Mouse (Mus musculus): ENCODE results near the gene Pcp2. TPM values are rescaled to one million over a fixed set of nuclear protein-coding genes. Genes with fewer than 3 reads are reported as not detected.

Gene Pcp2
- polyA plus RNA-seq, 1 experiment = not detected

DNA sequence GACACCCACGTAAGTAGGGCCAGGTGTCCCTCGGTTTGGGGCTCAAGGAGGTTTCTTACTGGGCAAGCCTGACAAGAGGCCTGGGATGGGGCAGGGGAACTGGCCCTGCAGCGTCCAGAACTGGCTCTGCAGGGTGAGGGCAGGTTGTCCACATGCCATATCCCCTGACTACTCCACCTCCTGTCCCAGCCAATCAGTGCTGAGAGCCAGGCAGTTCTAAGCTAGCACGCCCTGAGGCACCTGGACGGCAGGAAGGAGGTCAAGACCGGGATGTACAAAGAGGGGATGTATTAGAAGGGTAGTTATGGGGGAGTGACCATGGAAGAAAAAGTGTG, 15.6 kb downstream of the Pcp2 start:
- Histone ChIP-seq H3K36me3 (ENCODE audit: control insufficient read depth, insufficient read depth, low read length, poor library complexity, severe bottlenecking) (peaks cover 73% of the 10 kb centered on the region), H3K4me1 (ENCODE audit: control insufficient read depth, insufficient read depth, low read length) (no peaks in the 10 kb centered on the region), H3K9me3 (replicated peaks; ENCODE audit: control insufficient read depth, insufficient read depth, low read length, poor library complexity, severe bottlenecking) (no peaks in the 10 kb centered on the region)

DNA sequence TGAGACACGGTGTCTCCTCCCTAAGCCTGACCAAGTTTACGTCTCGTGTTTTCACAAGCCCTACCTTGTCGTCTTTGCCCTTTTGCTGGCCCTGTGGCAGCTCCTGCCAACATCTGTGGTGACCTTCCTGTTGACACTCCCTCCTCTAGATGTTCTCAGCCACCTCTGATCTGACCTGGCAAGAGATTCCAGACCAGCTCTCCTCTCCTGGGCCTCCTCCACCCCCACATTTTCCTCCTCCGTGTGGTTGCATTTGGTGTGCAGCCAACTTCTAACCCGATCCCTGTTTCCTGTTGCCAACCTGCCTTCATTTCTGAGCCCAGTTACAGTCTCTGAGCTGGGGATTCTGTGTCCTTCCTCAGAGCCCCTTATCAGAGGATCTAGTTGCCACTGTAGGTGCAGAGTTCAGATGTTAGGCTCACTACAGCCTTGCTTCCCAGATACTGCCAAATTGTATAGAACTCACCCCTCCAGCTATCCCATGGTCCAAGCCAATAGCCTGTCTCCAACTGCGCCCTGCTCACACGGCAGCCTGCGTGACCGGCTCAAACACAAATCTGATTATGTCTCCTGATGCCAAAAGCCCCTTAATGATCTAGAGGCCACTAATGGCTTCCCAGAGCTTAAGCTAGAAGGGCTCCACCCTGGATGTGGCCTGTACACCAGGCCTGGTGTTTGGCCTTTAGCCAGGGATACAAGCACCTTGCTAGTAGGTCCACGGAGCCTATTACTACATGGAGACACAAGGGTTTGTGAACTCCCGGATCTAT, 16.1 kb downstream of the Pcp2 start:
- no peaks in the 10 kb centered on the region for H3K4me1 ChIP-seq (ENCODE audit: control insufficient read depth, insufficient read depth, low read length)
- no peak overlapping the region for H3K9ac ChIP-seq (ENCODE audit: low read depth, poor library complexity, severe bottlenecking)
- peaks cover 73% of the 10 kb centered on the region for H3K36me3 ChIP-seq (ENCODE audit: control insufficient read depth, insufficient read depth, low read length, poor library complexity, severe bottlenecking)
- no peaks in the 10 kb centered on the region for H3K9me3 ChIP-seq (replicated peaks; ENCODE audit: control insufficient read depth, insufficient read depth, low read length, poor library complexity, severe bottlenecking)
- H3K27ac ChIP-seq (ENCODE audit: insufficient read depth, low read length) = peak overlapping the region; percentile 6; the same call in 1 of the 2 replicates
- H3K27me3 ChIP-seq (ENCODE audit: control insufficient read depth, insufficient read depth, low read length, poor library complexity, severe bottlenecking) = no peaks in the 10 kb centered on the region
- TF ChIP-seq CTCF (IDR thresholded peaks at IDR 0.05; ENCODE audit: low read depth, low read length) (no peak), EP300 (IDR thresholded peaks at IDR 0.05; ENCODE audit: insufficient read depth, low read depth, low read length) (no peak), POLR2A (IDR thresholded peaks at IDR 0.05; ENCODE audit: insufficient read depth, low read length) (no peak)
- no peak overlapping the region for H3K4me3 ChIP-seq (ENCODE audit: low read depth, low read length)

More for the DNA sequence above, 15.6 kb downstream of the Pcp2 start:
- no peak overlapping the region for H3K9ac ChIP-seq (ENCODE audit: low read depth, poor library complexity, severe bottlenecking)
- no peaks in the 10 kb centered on the region for H3K27me3 ChIP-seq (ENCODE audit: control insufficient read depth, insufficient read depth, low read length, poor library complexity, severe bottlenecking)
- no peak overlapping the region for H3K4me3 ChIP-seq (ENCODE audit: low read depth, low read length)
- TF ChIP-seq CTCF (IDR thresholded peaks at IDR 0.05; ENCODE audit: low read depth, low read length) (no peak), POLR2A (IDR thresholded peaks at IDR 0.05; ENCODE audit: insufficient read depth, low read length) (no peak), EP300 (IDR thresholded peaks at IDR 0.05; ENCODE audit: insufficient read depth, low read depth, low read length) (peak; percentile 70; the same call in 1 of the 2 replicates)
- H3K27ac ChIP-seq (ENCODE audit: insufficient read depth, low read length) = peak overlapping the region; percentile 6; the same call in 1 of the 2 replicates

DNA sequence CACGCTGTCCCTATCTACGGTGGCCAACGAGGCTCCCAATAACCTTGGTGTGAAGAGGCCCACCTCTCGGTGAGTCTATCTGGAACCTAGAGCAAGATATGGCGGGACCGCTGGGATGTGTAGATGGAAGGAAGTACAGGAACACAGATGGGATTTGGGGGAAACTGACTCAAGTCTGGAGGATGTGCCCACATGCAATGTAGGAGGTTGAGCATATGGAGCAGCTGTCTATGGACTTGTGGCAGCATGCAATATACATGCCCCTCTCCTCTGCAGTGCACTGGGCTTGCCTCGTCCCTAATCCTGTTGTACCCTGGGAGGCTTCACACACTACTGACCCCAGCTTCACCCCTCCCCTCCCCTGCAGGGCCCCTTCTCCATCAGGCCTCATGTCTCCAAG, 17.5 kb downstream of the Pcp2 start:
- Histone ChIP-seq H3K4me1 (ENCODE audit: control insufficient read depth, insufficient read depth, low read length) (no peaks in the 10 kb centered on the region), H3K4me3 (ENCODE audit: low read depth, low read length) (no peak overlapping the region), H3K9ac (ENCODE audit: low read depth, poor library complexity, severe bottlenecking) (no peak overlapping the region), H3K27ac (ENCODE audit: insufficient read depth, low read length) (no peak overlapping the region), H3K27me3 (ENCODE audit: control insufficient read depth, insufficient read depth, low read length, poor library complexity, severe bottlenecking) (no peaks in the 10 kb centered on the region), H3K9me3 (replicated peaks; ENCODE audit: control insufficient read depth, insufficient read depth, low read length, poor library complexity, severe bottlenecking) (no peaks in the 10 kb centered on the region), H3K36me3 (ENCODE audit: control insufficient read depth, insufficient read depth, low read length, poor library complexity, severe bottlenecking) (peaks cover 81% of the 10 kb centered on the region)
- TF ChIP-seq CTCF (IDR thresholded peaks at IDR 0.05; ENCODE audit: low read depth, low read length) = no peak
- no peak for TF ChIP-seq EP300 (IDR thresholded peaks at IDR 0.05; ENCODE audit: insufficient read depth, low read depth, low read length)
- no peak for TF ChIP-seq POLR2A (IDR thresholded peaks at IDR 0.05; ENCODE audit: insufficient read depth, low read length)

DNA sequence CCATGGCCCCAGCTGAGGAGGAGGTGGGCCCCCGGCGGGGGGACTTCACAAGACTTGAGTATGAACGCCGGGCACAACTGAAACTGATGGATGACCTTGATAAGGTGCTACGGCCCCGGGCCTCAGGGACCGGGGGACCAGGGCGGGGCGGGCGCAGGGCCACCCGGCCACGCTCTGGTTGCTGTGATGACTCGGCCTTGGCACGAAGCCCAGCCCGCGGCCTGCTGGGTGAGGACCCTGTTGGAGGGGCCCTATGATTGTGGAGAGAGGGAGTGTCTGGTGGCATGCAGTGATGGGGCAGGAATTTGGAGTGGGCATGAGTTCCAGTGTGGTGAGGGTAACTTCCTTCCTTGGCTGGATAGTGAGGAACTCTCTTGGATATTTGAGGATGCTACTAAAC, 18.8 kb downstream of the Pcp2 start:
- no peaks in the 10 kb centered on the region for H3K27me3 ChIP-seq (ENCODE audit: control insufficient read depth, insufficient read depth, low read length, poor library complexity, severe bottlenecking)
- peak overlapping the region; percentile 17; the same call in 1 of the 2 replicates for H3K27ac ChIP-seq (ENCODE audit: insufficient read depth, low read length)
- peaks cover 82% of the 10 kb centered on the region for H3K36me3 ChIP-seq (ENCODE audit: control insufficient read depth, insufficient read depth, low read length, poor library complexity, severe bottlenecking)
- TF ChIP-seq POLR2A (IDR thresholded peaks at IDR 0.05; ENCODE audit: insufficient read depth, low read length) = no peak
- no peak for TF ChIP-seq CTCF (IDR thresholded peaks at IDR 0.05; ENCODE audit: low read depth, low read length)
- TF ChIP-seq EP300 (IDR thresholded peaks at IDR 0.05; ENCODE audit: insufficient read depth, low read depth, low read length) = no peak
- H3K9me3 ChIP-seq (replicated peaks; ENCODE audit: control insufficient read depth, insufficient read depth, low read length, poor library complexity, severe bottlenecking) = no peaks in the 10 kb centered on the region
- peak overlapping the region; percentile 41 for H3K9ac ChIP-seq (ENCODE audit: low read depth, poor library complexity, severe bottlenecking)
- no peaks in the 10 kb centered on the region for H3K4me1 ChIP-seq (ENCODE audit: control insufficient read depth, insufficient read depth, low read length)
- no peak overlapping the region for H3K4me3 ChIP-seq (ENCODE audit: low read depth, low read length)

DNA sequence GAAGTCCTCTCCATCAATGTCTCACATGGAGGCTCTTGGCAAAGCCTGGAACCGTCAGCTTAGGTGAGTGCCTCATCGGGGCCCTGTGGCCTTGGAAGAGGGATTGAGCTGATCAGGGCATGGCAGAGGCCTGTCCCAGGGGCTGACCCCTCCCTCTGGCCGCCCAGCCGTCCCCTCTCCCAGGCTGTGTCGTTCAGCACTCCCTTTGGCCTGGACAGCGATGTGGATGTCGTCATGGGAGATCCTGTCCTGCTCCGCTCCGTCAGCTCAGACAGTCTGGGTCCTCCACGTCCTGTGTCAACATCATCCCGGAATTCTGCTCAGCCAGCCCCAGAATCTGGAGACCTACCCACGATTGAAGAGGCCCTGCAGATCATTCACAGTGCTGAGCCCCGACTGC, 21.9 kb downstream of the Pcp2 start:
- H3K9ac ChIP-seq (ENCODE audit: low read depth, poor library complexity, severe bottlenecking) = no peak overlapping the region
- H3K36me3 ChIP-seq (ENCODE audit: control insufficient read depth, insufficient read depth, low read length, poor library complexity, severe bottlenecking) = peaks cover 63% of the 10 kb centered on the region
- no peaks in the 10 kb centered on the region for H3K9me3 ChIP-seq (replicated peaks; ENCODE audit: control insufficient read depth, insufficient read depth, low read length, poor library complexity, severe bottlenecking)
- H3K4me1 ChIP-seq (ENCODE audit: control insufficient read depth, insufficient read depth, low read length) = peaks cover 5% of the 10 kb centered on the region
- no peaks in the 10 kb centered on the region for H3K27me3 ChIP-seq (ENCODE audit: control insufficient read depth, insufficient read depth, low read length, poor library complexity, severe bottlenecking)
- no peak overlapping the region for H3K4me3 ChIP-seq (ENCODE audit: low read depth, low read length)
- no peak overlapping the region for H3K27ac ChIP-seq (ENCODE audit: insufficient read depth, low read length)
- no peak for TF ChIP-seq POLR2A (IDR thresholded peaks at IDR 0.05; ENCODE audit: insufficient read depth, low read length)
- no peak for TF ChIP-seq EP300 (IDR thresholded peaks at IDR 0.05; ENCODE audit: insufficient read depth, low read depth, low read length)
- no peak for TF ChIP-seq CTCF (IDR thresholded peaks at IDR 0.05; ENCODE audit: low read depth, low read length)

DNA sequence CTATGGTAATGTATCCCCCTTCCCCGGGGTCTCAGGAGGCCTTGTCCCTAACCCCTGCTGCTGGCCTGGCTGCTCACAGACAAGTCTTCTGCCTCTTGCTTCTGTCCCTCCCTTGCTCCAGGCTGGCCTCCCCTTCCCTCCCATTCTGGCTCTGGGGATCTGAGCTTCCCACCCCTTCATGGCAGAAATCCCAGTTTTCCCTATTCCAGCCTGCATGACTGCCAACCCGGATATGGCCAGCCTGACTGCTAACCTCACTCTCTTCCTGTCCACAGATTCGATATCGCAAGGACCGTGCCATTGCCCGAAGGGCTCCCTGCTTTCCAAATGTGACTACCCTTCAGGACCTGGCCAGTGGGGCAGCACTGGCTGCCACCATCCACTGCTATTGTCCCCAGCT, 24.9 kb downstream of the Pcp2 start:
- Histone ChIP-seq H3K27me3 (ENCODE audit: control insufficient read depth, insufficient read depth, low read length, poor library complexity, severe bottlenecking) (no peaks in the 10 kb centered on the region), H3K9ac (ENCODE audit: low read depth, poor library complexity, severe bottlenecking) (peak overlapping the region; percentile 57), H3K36me3 (ENCODE audit: control insufficient read depth, insufficient read depth, low read length, poor library complexity, severe bottlenecking) (peaks cover 46% of the 10 kb centered on the region), H3K4me1 (ENCODE audit: control insufficient read depth, insufficient read depth, low read length) (peaks cover 5% of the 10 kb centered on the region), H3K4me3 (ENCODE audit: low read depth, low read length) (no peak overlapping the region), H3K9me3 (replicated peaks; ENCODE audit: control insufficient read depth, insufficient read depth, low read length, poor library complexity, severe bottlenecking) (no peaks in the 10 kb centered on the region), H3K27ac (ENCODE audit: insufficient read depth, low read length) (peak overlapping the region; percentile 81)
- no peak for TF ChIP-seq POLR2A (IDR thresholded peaks at IDR 0.05; ENCODE audit: insufficient read depth, low read length)
- TF ChIP-seq CTCF (IDR thresholded peaks at IDR 0.05; ENCODE audit: low read depth, low read length) = no peak
